In the genomic region with DNA sequence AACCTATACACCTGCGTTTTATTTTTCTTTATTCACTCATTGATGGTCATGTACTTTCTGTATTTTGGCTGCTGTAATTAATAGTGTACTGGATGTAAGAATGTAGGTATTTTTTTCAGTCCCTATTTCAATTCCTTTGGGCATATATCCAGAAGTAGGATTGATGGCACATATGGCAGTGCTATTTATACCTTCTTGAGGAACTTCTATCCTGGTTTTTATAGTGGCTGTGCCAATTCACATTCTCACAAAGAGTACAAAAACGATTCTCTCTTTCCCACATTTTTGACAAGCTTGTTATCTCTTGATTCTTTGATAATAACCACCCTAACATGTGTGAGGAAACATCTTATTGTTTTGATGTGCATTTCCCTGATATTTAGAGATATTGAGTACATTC, we compare ENCODE assay signal across 14 mouse cellular contexts.
DNase-seq lines count a peak whose midpoint lies in the region.
"Had no signal": no experiment of that assay in that cellular context is flagged by ENCODE, and none has a peak within 500 bp of the region (broad histone marks: within the 10 kb centered on the region; RNA-seq: fewer than 3 reads in every experiment).

No protein-coding gene starts in this region.

- DNase-seq in cerebellum, adult 9-10 months: peak; percentile 56
- no peak for DNase-seq in cerebellum, adult 9-11 months
- DNase-seq in left cerebral cortex, adult 11 months (ENCODE audit: low spot score): peak; percentile 1
- DNase-seq in left cerebral cortex, adult 9 months (ENCODE audit: low spot score in 2 of 2): no peak
- peak; percentile 24 for DNase-seq in telencephalon, adult 2 months (ENCODE audit: low read depth, low spot score)
- no peak for DNase-seq in kidney, adult 9 months
- DNase-seq: adrenal gland, adult 8-10 months; adrenal gland, postnatal 14 days; adrenal gland, postnatal 36 days; B cell, adult 2 months; cerebellum, adult 11-12 months; cerebellum, postnatal 10 days; cerebellum, postnatal 25 days; forebrain, postnatal 0 days had no signal

Comparison
In these comparisons a context has a peak if more than half of its experiments do, and no peak if none do; other contexts are left out.
1. DNase-seq: peak in cerebellum, adult 9-10 months (single experiment), left cerebral cortex, adult 11 months (single experiment) and telencephalon, adult 2 months (single experiment); none in cerebellum, adult 9-11 months (single experiment), left cerebral cortex, adult 9 months (0 of 2) and kidney, adult 9 months (single experiment).